Comparison of ENCODE assay signal across 8 mouse cellular contexts in genomic region chr2:151970191-151971172, GRCm38 (mm10). TPM values are rescaled to one million over a fixed set of nuclear protein-coding genes. Genes with fewer than 3 reads are reported as not detected.
DNase-seq lines count a peak whose midpoint lies in the region; ATAC-seq and TF ChIP-seq lines count a peak whose summit lies in the region.

No protein-coding gene starts in this region.

- H3K4me3 ChIP-seq in forebrain, embryonic 14.5 days (ENCODE audit: low read depth, low read length), result peak overlapping the region; percentile 45
- peak overlapping the region; percentile 28 for H3K4me3 ChIP-seq in heart, postnatal 0 days (ENCODE audit: low read depth, low read length)
- peak overlapping the region in 1 of 2 experiments; percentile 15; a peak in 1 of 4 replicates for H3K4me3 ChIP-seq in liver, embryonic 14.5 days (ENCODE audit: insufficient read depth in 1 of 2, low read depth in 2 of 2, low read length in 2 of 2)
- H3K4me3 ChIP-seq in neural tube, embryonic 11.5 days (ENCODE audit: low read depth, low read length), result peak overlapping the region; percentile 40
- peak overlapping the region; percentile 25; the same call in 1 of the 2 replicates for H3K4me3 ChIP-seq in stomach, embryonic 15.5 days (replicated peaks)

- peak; percentile 87; the same call in 1 of the 2 replicates for TF ChIP-seq POLR2A in brain, embryonic 14.5 days (IDR thresholded peaks at IDR 0.05; ENCODE audit: borderline replicate concordance, extremely low read depth, insufficient read depth, insufficient read length, poor library complexity, severe bottlenecking)

- no peaks in the 10 kb centered on the region for H3K9me3 ChIP-seq in forebrain, embryonic 14.5 days (replicated peaks; ENCODE audit: control insufficient read depth, low read length)
- H3K9me3 ChIP-seq in heart, postnatal 0 days (replicated peaks; ENCODE audit: control insufficient read depth, low read length), result no peaks in the 10 kb centered on the region
- no peaks in the 10 kb centered on the region for H3K9me3 ChIP-seq in liver, embryonic 14.5 days (ENCODE audit: control insufficient read depth, low read length)
- no peaks in the 10 kb centered on the region for H3K9me3 ChIP-seq in neural tube, embryonic 11.5 days (ENCODE audit: control insufficient read depth, low read length)
- no peaks in the 10 kb centered on the region for H3K9me3 ChIP-seq in stomach, embryonic 15.5 days

- H3K36me3 ChIP-seq in forebrain, embryonic 14.5 days (ENCODE audit: control insufficient read depth, insufficient read depth, low read length), result peaks cover 17% of the 10 kb centered on the region; the same call in 1 of the 2 replicates
- peaks cover 8% of the 10 kb centered on the region; the same call in 1 of the 2 replicates for H3K36me3 ChIP-seq in heart, postnatal 0 days (replicated peaks; ENCODE audit: control insufficient read depth, insufficient read depth, low read length)
- H3K36me3 ChIP-seq in liver, embryonic 14.5 days (replicated peaks; ENCODE audit: control insufficient read depth, insufficient read depth, low read depth), result peaks cover 3% of the 10 kb centered on the region; the same call in 1 of the 2 replicates
- H3K36me3 ChIP-seq in neural tube, embryonic 11.5 days (ENCODE audit: control insufficient read depth, insufficient read depth, low read length), result no peaks in the 10 kb centered on the region; the same call in 1 of the 2 replicates
- H3K36me3 ChIP-seq in stomach, embryonic 15.5 days, result peaks cover 18% of the 10 kb centered on the region

- 43% methylated on average over 53 of the region's 53 CpGs for WGBS in forebrain, embryonic 14.5 days
- WGBS in heart, postnatal 0 days, result 36% methylated on average over 53 of the region's 53 CpGs
- WGBS in liver, embryonic 14.5 days (ENCODE audit: insufficient replicate concordance), result 46% methylated on average over 53 of the region's 53 CpGs
- 53% methylated on average over 53 of the region's 53 CpGs for WGBS in neural tube, embryonic 11.5 days
- 49% methylated on average over 53 of the region's 53 CpGs for WGBS in stomach, embryonic 15.5 days

- H3K4me1 ChIP-seq in forebrain, embryonic 14.5 days (ENCODE audit: control insufficient read depth, insufficient read depth, low read length), result peaks cover 63% of the 10 kb centered on the region
- peaks cover 22% of the 10 kb centered on the region for H3K4me1 ChIP-seq in heart, postnatal 0 days (ENCODE audit: control insufficient read depth, insufficient read depth)
- H3K4me1 ChIP-seq in liver, embryonic 14.5 days (replicated peaks; ENCODE audit: control insufficient read depth in 2 of 2, insufficient read depth in 2 of 2, low read length in 1 of 2), result peaks cover 0 to 7% of the 10 kb centered on the region in 2 experiments; a peak in 2 of 4 replicates
- peaks cover 35% of the 10 kb centered on the region for H3K4me1 ChIP-seq in neural tube, embryonic 11.5 days (ENCODE audit: control insufficient read depth, insufficient read depth, low read length)
- peaks cover 41% of the 10 kb centered on the region for H3K4me1 ChIP-seq in stomach, embryonic 15.5 days

- TF ChIP-seq EP300 in heart, postnatal 0 days (IDR thresholded peaks at IDR 0.05; ENCODE audit: low read depth), result no peak
- TF ChIP-seq EP300 in liver, embryonic 14.5 days (IDR thresholded peaks at IDR 0.05; ENCODE audit: low read depth), result no peak

- peak overlapping the region; percentile 85 for H3K9ac ChIP-seq in forebrain, embryonic 14.5 days (ENCODE audit: low read length)
- no peak overlapping the region for H3K9ac ChIP-seq in heart, postnatal 0 days (replicated peaks; ENCODE audit: low read depth, low read length)
- no peak overlapping the region for H3K9ac ChIP-seq in liver, embryonic 14.5 days (replicated peaks)
- H3K9ac ChIP-seq in neural tube, embryonic 11.5 days (ENCODE audit: low read length), result peak overlapping the region; percentile 76
- H3K9ac ChIP-seq in stomach, embryonic 15.5 days, result no peak overlapping the region

- ATAC-seq in forebrain, embryonic 14.5 days, result peak; percentile 93
- peak; percentile 90 for ATAC-seq in heart, postnatal 0 days (ENCODE audit: insufficient read depth, low read depth)
- peak; percentile 81 for ATAC-seq in liver, embryonic 14.5 days (ENCODE audit: insufficient read depth)
- peak; percentile 80 for ATAC-seq in neural tube, embryonic 11.5 days (ENCODE audit: insufficient read depth, low FRiP score, low TSS enrichment)
- ATAC-seq in stomach, embryonic 15.5 days (ENCODE audit: insufficient read depth, low FRiP score, low read depth), result peak; percentile 85

- peak; percentile 76 to 79 for DNase-seq in B cell, adult 2 months
- DNase-seq in brain, embryonic 14.5 days (ENCODE audit: low read depth), result peak; percentile 98
- peak; percentile 98 for DNase-seq in forebrain, embryonic 14.5 days (ENCODE audit: low spot score)
- peak; percentile 91 for DNase-seq in heart, postnatal 0 days (ENCODE audit: low spot score)
- peak; percentile 90 for DNase-seq in kidney, postnatal 14 days
- peak; percentile 64 to 72 (median 68) for DNase-seq in liver, embryonic 14.5 days (ENCODE audit: low read depth in 3 of 3, low spot score in 3 of 3)
- peak; percentile 92 for DNase-seq in neural tube, embryonic 11.5 days (ENCODE audit: low spot score)

- no peak for TF ChIP-seq CTCF in brain, embryonic 14.5 days (IDR thresholded peaks at IDR 0.05; ENCODE audit: borderline replicate concordance, extremely low read depth, insufficient read depth, insufficient read length)
- TF ChIP-seq CTCF in heart, postnatal 0 days (IDR thresholded peaks at IDR 0.05; ENCODE audit: low read depth), result no peak
- TF ChIP-seq CTCF in liver, embryonic 14.5 days (IDR thresholded peaks at IDR 0.05; ENCODE audit: low read depth), result no peak

- H3K27me3 ChIP-seq in forebrain, embryonic 14.5 days (replicated peaks; ENCODE audit: control insufficient read depth, insufficient read depth, low read length), result no peaks in the 10 kb centered on the region
- peaks cover 34% of the 10 kb centered on the region for H3K27me3 ChIP-seq in heart, postnatal 0 days (ENCODE audit: control insufficient read depth, insufficient read depth, low read length)
- peaks cover 23% of the 10 kb centered on the region for H3K27me3 ChIP-seq in liver, embryonic 14.5 days (ENCODE audit: control insufficient read depth, insufficient read depth, low read length)
- 0 out of 2 replicates have a peak, but pooled peaks cover 3% of the 10 kb centered on the region for H3K27me3 ChIP-seq in neural tube, embryonic 11.5 days (ENCODE audit: control insufficient read depth, insufficient read depth, low read length)
- 0 out of 2 replicates have a peak, but pooled peaks cover 3% of the 10 kb centered on the region for H3K27me3 ChIP-seq in stomach, embryonic 15.5 days (replicated peaks)

- peak overlapping the region; percentile 66 for H3K4me2 ChIP-seq in forebrain, embryonic 14.5 days (ENCODE audit: low read length)
- H3K4me2 ChIP-seq in heart, postnatal 0 days (ENCODE audit: low read depth, low read length), result peak overlapping the region; percentile 60
- H3K4me2 ChIP-seq in liver, embryonic 14.5 days (ENCODE audit: low read depth), result peak overlapping the region; percentile 48
- peak overlapping the region; percentile 65 for H3K4me2 ChIP-seq in neural tube, embryonic 11.5 days (ENCODE audit: low read depth)
- H3K4me2 ChIP-seq in stomach, embryonic 15.5 days, result peak overlapping the region; percentile 61

- peak overlapping the region; percentile 92 for H3K27ac ChIP-seq in forebrain, embryonic 14.5 days (ENCODE audit: low read depth, low read length)
- H3K27ac ChIP-seq in heart, postnatal 0 days (ENCODE audit: low read depth), result no peak overlapping the region
- H3K27ac ChIP-seq in liver, embryonic 14.5 days, result no peak overlapping the region
- peak overlapping the region; percentile 82 for H3K27ac ChIP-seq in neural tube, embryonic 11.5 days (ENCODE audit: low read depth, low read length)
- 0 out of 2 replicates have a peak overlapping the region, but pooled peaks have one; percentile 41 for H3K27ac ChIP-seq in stomach, embryonic 15.5 days

RNA-seq across cellular contexts. Expression of gene Fam110a, which starts 9.5 kb away (rescaled TPM):
- 40.1 and 41.2 TPM in 2 replicates for polyA plus RNA-seq in brain, embryonic 14.5 days (2012; rRNA removed)
- polyA plus RNA-seq in forebrain, embryonic 14.5 days (2014; fragmentation: Nextera tagmentation; extraction: Ambion mirVana), result 64.5 and 68.8 TPM in 2 replicates
- total RNA-seq in heart, postnatal 0 days (2014; rRNA removed; ENCODE audit: low replicate concordance), result 3.0 and 11.7 TPM in 2 replicates
- polyA plus RNA-seq in heart, postnatal 0 days (2015; fragmentation: Nextera tagmentation; extraction: Ambion mirVana), result 5.7 and 6.2 TPM in 2 replicates
- 5.1 and 5.6 TPM in 2 replicates for polyA plus RNA-seq in liver, embryonic 14.5 days (2012; rRNA removed)
- polyA plus RNA-seq in liver, embryonic 14.5 days (2014; fragmentation: Nextera tagmentation; extraction: Ambion mirVana), result 6.8 and 8.1 TPM in 2 replicates
- polyA plus RNA-seq in neural tube, embryonic 11.5 days (2014; fragmentation: Nextera tagmentation; extraction: Ambion mirVana), result 82.2 and 92.9 TPM in 2 replicates
- polyA plus RNA-seq in stomach, embryonic 15.5 days (2015; fragmentation: Nextera tagmentation; extraction: Ambion mirVana), result 26.8 TPM in 2 replicates

RNA-seq across cellular contexts. Expression of gene Slc52a3, which starts 25.8 kb away (rescaled TPM):
- 0.95 and 1.4 TPM in 2 replicates for polyA plus RNA-seq in brain, embryonic 14.5 days (2012; rRNA removed)
- 0.72 and 1.1 TPM in 2 replicates for polyA plus RNA-seq in forebrain, embryonic 14.5 days (2014; fragmentation: Nextera tagmentation; extraction: Ambion mirVana)
- total RNA-seq in heart, postnatal 0 days (2014; rRNA removed; ENCODE audit: low replicate concordance), result 6.6 TPM in 1 of 2 replicates, not detected in the other
- 0.44 and 0.68 TPM in 2 replicates for polyA plus RNA-seq in heart, postnatal 0 days (2015; fragmentation: Nextera tagmentation; extraction: Ambion mirVana)
- 0.73 and 0.97 TPM in 2 replicates for polyA plus RNA-seq in liver, embryonic 14.5 days (2012; rRNA removed)
- polyA plus RNA-seq in liver, embryonic 14.5 days (2014; fragmentation: Nextera tagmentation; extraction: Ambion mirVana), result 0.74 and 1.1 TPM in 2 replicates
- 1.0 and 1.1 TPM in 2 replicates for polyA plus RNA-seq in neural tube, embryonic 11.5 days (2014; fragmentation: Nextera tagmentation; extraction: Ambion mirVana)
- polyA plus RNA-seq in stomach, embryonic 15.5 days (2015; fragmentation: Nextera tagmentation; extraction: Ambion mirVana), result 4.9 and 7.3 TPM in 2 replicates

RNA-seq across cellular contexts. Expression of gene Angpt4, which starts 59.5 kb away (rescaled TPM):
- 0.06 and 0.12 TPM in 2 replicates for polyA plus RNA-seq in brain, embryonic 14.5 days (2012; rRNA removed)
- 0.21 TPM in 1 of 2 replicates, not detected in the other for polyA plus RNA-seq in forebrain, embryonic 14.5 days (2014; fragmentation: Nextera tagmentation; extraction: Ambion mirVana)
- 1.7 TPM in 1 of 2 replicates, not detected in the other for total RNA-seq in heart, postnatal 0 days (2014; rRNA removed; ENCODE audit: low replicate concordance)
- polyA plus RNA-seq in heart, postnatal 0 days (2015; fragmentation: Nextera tagmentation; extraction: Ambion mirVana), result 0.10 and 0.12 TPM in 2 replicates
- 0.03 and 0.04 TPM in 2 replicates for polyA plus RNA-seq in liver, embryonic 14.5 days (2012; rRNA removed)
- polyA plus RNA-seq in liver, embryonic 14.5 days (2014; fragmentation: Nextera tagmentation; extraction: Ambion mirVana), result 0.06 and 0.11 TPM in 2 replicates
- 0.23 and 0.34 TPM in 2 replicates for polyA plus RNA-seq in neural tube, embryonic 11.5 days (2014; fragmentation: Nextera tagmentation; extraction: Ambion mirVana)
- 0.76 and 0.77 TPM in 2 replicates for polyA plus RNA-seq in stomach, embryonic 15.5 days (2015; fragmentation: Nextera tagmentation; extraction: Ambion mirVana)

Comparison
In these comparisons a context has a peak if more than half of its experiments do, and no peak if none do; other contexts are left out.
1. H3K27ac ChIP-seq: peak in forebrain, embryonic 14.5 days (single experiment), neural tube, embryonic 11.5 days (single experiment) and stomach, embryonic 15.5 days (single experiment); none in heart, postnatal 0 days (single experiment) and liver, embryonic 14.5 days (single experiment).
2. H3K9ac ChIP-seq: peak in forebrain, embryonic 14.5 days (single experiment) and neural tube, embryonic 11.5 days (single experiment); none in heart, postnatal 0 days (single experiment), liver, embryonic 14.5 days (single experiment) and stomach, embryonic 15.5 days (single experiment).
3. Peak in every context shown above with its lines, with median percentiles within 50 percentile points of each other: DNase-seq, ATAC-seq and H3K4me2 ChIP-seq.